Comparison of ENCODE assay signal across 18 mouse cellular contexts in the genomic region with DNA sequence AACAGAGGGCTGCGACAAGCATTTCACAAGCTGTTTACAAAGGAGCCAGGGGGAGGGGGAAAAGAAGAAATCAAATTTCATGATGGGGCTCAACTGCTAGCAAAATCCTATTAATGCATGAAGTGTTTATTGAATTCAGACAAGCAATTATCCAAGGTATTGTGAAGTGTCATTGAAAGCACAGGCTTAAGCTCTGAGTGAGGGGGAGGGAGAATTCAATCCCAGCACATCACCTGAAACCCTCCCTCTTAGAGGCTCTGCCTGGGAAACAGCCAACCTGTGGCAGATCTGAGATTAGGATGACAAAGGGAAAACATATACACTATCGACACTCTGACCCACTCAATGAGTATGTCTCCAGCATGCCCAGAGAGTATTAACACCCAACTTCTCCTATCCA.
"Had no signal": no experiment of that assay in that cellular context is flagged by ENCODE, and none has a peak within 500 bp of the region (broad histone marks: within the 10 kb centered on the region; RNA-seq: fewer than 3 reads in every experiment).

No protein-coding gene starts in this region.

- H3K36me3 ChIP-seq: kidney, embryonic 15.5 days; liver, embryonic 13.5 days; neural tube, embryonic 13.5 days; stomach, embryonic 15.5 days had no signal

- H3K4me2 ChIP-seq: kidney, embryonic 15.5 days; liver, embryonic 13.5 days; neural tube, embryonic 13.5 days; stomach, embryonic 15.5 days had no signal

- H3K4me1 ChIP-seq: kidney, embryonic 15.5 days; liver, embryonic 13.5 days; neural tube, embryonic 13.5 days; stomach, embryonic 15.5 days had no signal

- H3K9me3 ChIP-seq: kidney, embryonic 15.5 days; liver, embryonic 13.5 days; neural tube, embryonic 13.5 days; stomach, embryonic 15.5 days had no signal

- H3K27me3 ChIP-seq: kidney, embryonic 15.5 days; liver, embryonic 13.5 days; neural tube, embryonic 13.5 days; stomach, embryonic 15.5 days had no signal

- H3K27ac ChIP-seq: kidney, embryonic 15.5 days; left cerebral cortex, adult 2 months; liver, embryonic 13.5 days; neural tube, embryonic 13.5 days; stomach, embryonic 15.5 days had no signal

- DNase-seq: kidney, adult 11 months; kidney, adult 8-10 months; kidney, postnatal 10 days; kidney, postnatal 36 days; layer of hippocampus, postnatal 36 days; liver, embryonic 13.5 days; lung, adult 2 months; lung, postnatal 14 days; lung, postnatal 4 days; retina, postnatal 1 day; right cerebral cortex, postnatal 25 days; spleen, adult 18-20 months; thymus, postnatal 25 days had no signal

- H3K9ac ChIP-seq: kidney, embryonic 15.5 days; liver, embryonic 13.5 days; neural tube, embryonic 13.5 days; stomach, embryonic 15.5 days had no signal

- H3K4me3 ChIP-seq: kidney, embryonic 15.5 days; left cerebral cortex, adult 2 months; liver, embryonic 13.5 days; myocyte; neural tube, embryonic 13.5 days; stomach, embryonic 15.5 days had no signal
